Mouse (Mus musculus) heart, embryonic 10.5 days (tissue): ENCODE data around the gene Tas2r131. TPM values are rescaled to one million over a fixed set of nuclear protein-coding genes. Genes with fewer than 3 reads are reported as not detected.
"Not testable (repeated sequence)": the region's sequence is repeated elsewhere in the genome, so short reads cannot be mapped to it uniquely, and the experiment has no call there.

Experiments
- DNase-seq: peaks from one replicate; pipeline ENCODE4 v3.0.0-alpha.2; 2017; ENCODE audit warnings: low spot score
- H3K27ac ChIP-seq: fragments of 300-500 bp; sonication (generic); 2 replicates; pipeline ENCODE4 v1.5.1; 2016; ENCODE audit warnings: mild to moderate bottlenecking
- H3K27me3 ChIP-seq: fragments of 300-500 bp; sonication (generic); 2 replicates; pipeline ENCODE4 v1.6.1; 2016; ENCODE audit warnings: mild to moderate bottlenecking; ENCODE audit not compliant: poor library complexity, insufficient read depth, severe bottlenecking
- H3K36me3 ChIP-seq: fragments of 300-500 bp; sonication (generic); 2 replicates; pipeline ENCODE4 v1.6.1; 2016; ENCODE audit warnings: mild to moderate bottlenecking, moderate library complexity
- H3K4me1 ChIP-seq: fragments of 300-500 bp; sonication (generic); 2 replicates; pipeline ENCODE4 v1.6.1; 2016; ENCODE audit warnings: mild to moderate bottlenecking
- H3K4me3 ChIP-seq: fragments of 300-500 bp; sonication (generic); 2 replicates; pipeline ENCODE4 v1.5.1; 2016; ENCODE audit warnings: mild to moderate bottlenecking, moderate library complexity
- H3K9me3 ChIP-seq: fragments of 300-500 bp; sonication (generic); 2 replicates; pipeline ENCODE4 v1.6.1; 2016; ENCODE audit warnings: mild to moderate bottlenecking, moderate library complexity
- WGBS: fragments of 180-500 bp; shearing (Covaris S2); methylation state at CpG from one replicate; pipeline ENCODE4 v1.1.7; 2016; 5-methylcytosine and 5-hydroxymethylcytosine counted together
- polyA plus RNA-seq: library from polyadenylated mRNA; unstranded; fragments of >200 nt; fragmentation: Nextera tagmentation; extraction: Ambion mirVana; gene quantifications from 2 replicates; pipeline ENCODE4 v1.2.1, GENCODE M21; 2016

Tas2r131 gene
- polyA plus RNA-seq, result not detected in 2 replicates

GRCm38 (mm10) chr6:132957819-132958218 lies at the start of gene Tas2r131:
TSS of gene Tas2r131 (minus strand) at chr6:132957919.
- H3K4me1 ChIP-seq, result no peaks in the 10 kb centered on the region
- no peaks in the 10 kb centered on the region for H3K9me3 ChIP-seq
- no peaks in the 10 kb centered on the region for H3K36me3 ChIP-seq
- H3K27ac ChIP-seq, result no peak within 1 kb of the TSS
- H3K27me3 ChIP-seq, result no peaks in the 10 kb centered on the region
- 63% methylated on average over 1 of the region's 1 CpGs for WGBS
- H3K4me3 ChIP-seq, result no peak within 1 kb of the TSS
- DNase-seq, result no peak

- H3K4me1 ChIP-seq, result peaks cover 3% of the 10 kb centered on the region; the same call in 1 of the 2 replicates
- 82% methylated on average over 2 of the region's 2 CpGs for WGBS
Observed at GRCm38 (mm10) chr6:132980865-132981264, 23.1 kb upstream of the Tas2r131 start, which contains the start of gene Tas2r109. TSS of gene Tas2r109 (minus strand) at chr6:132980965.

GRCm38 (mm10) chr6:132950802-132951201 lies 6.9 kb downstream of the Tas2r131 start, which contains the start of gene Tas2r129:
TSS of gene Tas2r129 (plus strand) at chr6:132951102.
- Histone ChIP-seq H3K9me3 (no peaks in the 10 kb centered on the region), H3K4me1 (no peaks in the 10 kb centered on the region), H3K27me3 (no peaks in the 10 kb centered on the region), H3K36me3 (no peaks in the 10 kb centered on the region), H3K27ac (no peak within 1 kb of the TSS), H3K4me3 (no peak within 1 kb of the TSS)
- WGBS, result 80% methylated on average over 2 of the region's 2 CpGs
- DNase-seq, result no peak

More at GRCm38 (mm10) chr6:132980865-132981264, 23.1 kb upstream of the Tas2r131 start, which contains the start of gene Tas2r109:
- DNase-seq, result no peak
- Histone ChIP-seq H3K36me3 (no peaks in the 10 kb centered on the region), H3K27me3 (no peaks in the 10 kb centered on the region), H3K27ac (no peak within 1 kb of the TSS), H3K4me3 (no peak within 1 kb of the TSS), H3K9me3 (no peaks in the 10 kb centered on the region)

GRCm38 (mm10) chr6:132941376-132941775 lies 16.3 kb downstream of the Tas2r131 start:
- not testable (repeated sequence) for H3K4me3 ChIP-seq

GRCm38 (mm10) chr6:132909351-132909750 lies 48.4 kb downstream of the Tas2r131 start, which contains the start of gene Tas2r125:
TSS of gene Tas2r125 (plus strand) at chr6:132909651.
- Histone ChIP-seq H3K4me1 (no peaks in the 10 kb centered on the region), H3K27ac (no peak within 1 kb of the TSS), H3K27me3 (no peaks in the 10 kb centered on the region), H3K36me3 (no peaks in the 10 kb centered on the region), H3K9me3 (no peaks in the 10 kb centered on the region), H3K4me3 (no peak within 1 kb of the TSS)
- 81% methylated on average over 3 of the region's 3 CpGs for WGBS
- DNase-seq, result no peak

More at GRCm38 (mm10) chr6:132941376-132941775, 16.3 kb downstream of the Tas2r131 start:
- not testable (repeated sequence) for H3K9me3 ChIP-seq, H3K4me1 ChIP-seq, H3K27ac ChIP-seq, H3K36me3 ChIP-seq, H3K27me3 ChIP-seq, DNase-seq

Other genes with a start within 250 kb of the Tas2r131 start
- not detected in 2 replicates for gene Tas2r122, start 246.0 kb downstream of the Tas2r131 start, polyA plus RNA-seq
- gene Tas2r115, start 219.9 kb downstream of the Tas2r131 start, polyA plus RNA-seq, result not detected in 2 replicates
- gene Tas2r124, start 203.2 kb downstream of the Tas2r131 start, polyA plus RNA-seq, result not detected in 2 replicates
- gene Tas2r102, start 195.8 kb downstream of the Tas2r131 start, polyA plus RNA-seq, result not detected in 2 replicates
- gene Tas2r136, start 179.8 kb downstream of the Tas2r131 start, polyA plus RNA-seq, result not detected in 2 replicates
- not detected in 2 replicates for gene Tas2r117, start 155.1 kb downstream of the Tas2r131 start, polyA plus RNA-seq
- not detected in 2 replicates for gene Tas2r123, start 110.8 kb downstream of the Tas2r131 start, polyA plus RNA-seq
- gene Tas2r116, start 102.5 kb downstream of the Tas2r131 start, polyA plus RNA-seq, result not detected in 2 replicates
- gene Tas2r110, start 89.9 kb downstream of the Tas2r131 start, polyA plus RNA-seq, result not detected in 2 replicates
- gene Tas2r113, start 64.9 kb downstream of the Tas2r131 start, polyA plus RNA-seq, result not detected in 2 replicates
- gene Tas2r125, start 48.3 kb downstream of the Tas2r131 start, polyA plus RNA-seq, result not detected in 2 replicates
- not detected in 2 replicates for gene Tas2r129, start 6.8 kb downstream of the Tas2r131 start, polyA plus RNA-seq
- gene Tas2r109, start 23.0 kb upstream of the Tas2r131 start, polyA plus RNA-seq, result not detected in 2 replicates
- not detected in 2 replicates for gene Tas2r103, start 79.2 kb upstream of the Tas2r131 start, polyA plus RNA-seq
- gene Tas2r140, start 97.9 kb upstream of the Tas2r131 start, polyA plus RNA-seq, result not detected in 2 replicates
- 48.1 and 60.1 TPM in 2 replicates for gene Smim10l1, start 147.0 kb upstream of the Tas2r131 start, polyA plus RNA-seq